Mouse (Mus musculus): Measurements from ENCODE around the gene Glrx5. TPM values are rescaled to one million over a fixed set of nuclear protein-coding genes. Genes with fewer than 3 reads are reported as not detected.

The Glrx5 gene
- 200 and 208 TPM in 2 replicates for polyA plus RNA-seq (2014; fragmentation: Nextera tagmentation; extraction: Ambion mirVana)

DNA sequence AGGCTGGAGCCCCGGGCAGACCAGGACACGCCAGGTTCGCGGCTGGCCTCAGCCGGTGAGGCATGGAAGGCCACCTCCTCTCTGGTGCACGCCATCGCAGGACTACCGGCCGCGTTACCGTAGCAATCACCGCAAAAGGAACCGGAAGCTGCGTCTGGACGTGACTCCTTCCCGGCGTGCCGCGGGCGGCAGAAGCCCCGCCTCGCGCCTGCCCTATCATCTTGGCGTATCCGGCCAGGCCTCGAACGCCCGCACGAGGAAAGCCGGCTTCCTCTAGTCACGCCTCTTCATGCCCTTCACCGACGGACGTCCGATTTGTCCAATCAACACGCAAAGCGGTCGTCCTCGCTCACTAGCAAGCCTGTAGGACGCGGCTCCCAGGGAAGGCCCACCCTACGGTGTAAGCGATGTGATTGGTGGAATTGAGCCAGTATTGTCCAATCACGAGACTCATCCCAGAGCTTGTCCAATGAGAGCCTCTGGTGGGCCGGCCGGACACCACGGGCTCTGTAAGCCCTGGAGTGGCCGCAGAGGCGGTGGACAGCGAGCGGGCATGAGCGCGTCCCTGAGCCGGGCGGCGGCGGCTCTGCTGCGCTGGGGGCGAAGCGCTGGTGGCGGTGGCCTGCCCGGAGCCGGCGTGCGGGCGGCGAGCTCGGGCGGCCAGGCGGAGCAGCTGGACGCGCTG, at the start of gene Glrx5:
Glrx5 (plus strand) TSS at position 542 of the 685 bp plus-strand sequence.
- Histone ChIP-seq H3K27me3 (ENCODE audit: control insufficient read depth, insufficient read depth, low read length) (no peaks in the 10 kb centered on the region), H3K27ac (replicated peaks in 1 of 2; ENCODE audit: control insufficient read depth in 1 of 2, insufficient read depth in 1 of 2, low read depth in 2 of 2, low read length in 2 of 2) (peak within 1 kb of the TSS; percentile 44 to 73)
- WGBS: under 1% methylated on average over 72 of the region's 72 CpGs

DNA sequence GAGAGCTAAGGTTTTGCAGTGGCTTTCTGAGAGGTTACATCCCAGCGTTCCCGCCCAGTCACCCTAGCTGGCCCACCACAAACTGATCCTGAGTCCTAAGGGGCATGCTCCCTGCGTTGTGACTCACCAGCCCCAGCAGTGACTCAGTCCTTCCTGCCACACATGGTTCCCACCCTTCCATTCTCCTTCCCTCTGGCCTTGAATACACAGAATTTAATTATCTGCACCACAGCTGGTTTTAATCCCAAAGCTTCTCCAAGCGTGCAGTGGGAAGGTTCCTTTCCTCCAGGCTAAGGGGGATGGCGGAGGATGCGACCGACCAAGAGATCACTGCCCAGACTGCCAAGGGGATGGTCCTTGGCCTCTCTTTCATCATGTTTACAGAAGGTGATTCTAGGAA, 49.0 kb upstream of the Glrx5 start:
- H3K4me1 ChIP-seq (ENCODE audit: control insufficient read depth in 2 of 2, insufficient read depth in 2 of 2, low read length in 2 of 2): peaks cover 13 to 15% of the 10 kb centered on the region in 2 experiments
- H3K9ac ChIP-seq (ENCODE audit: low read length): no peak overlapping the region
- 0 out of 2 replicates have a peak, but pooled peaks cover 3% of the 10 kb centered on the region for H3K9me3 ChIP-seq (ENCODE audit: control insufficient read depth, low read length)
- H3K36me3 ChIP-seq (ENCODE audit: control insufficient read depth, insufficient read depth, low read length): no peaks in the 10 kb centered on the region
- WGBS: 57% methylated on average over 7 of the region's 7 CpGs
- H3K4me3 ChIP-seq (ENCODE audit: control insufficient read depth in 1 of 2, insufficient read depth in 1 of 2, low read depth in 1 of 2, low read length in 2 of 2): no peak overlapping the region
- no peaks in the 10 kb centered on the region for H3K27me3 ChIP-seq (ENCODE audit: control insufficient read depth, insufficient read depth, low read length)
- no peak overlapping the region for H3K27ac ChIP-seq (replicated peaks in 1 of 2; ENCODE audit: control insufficient read depth in 1 of 2, insufficient read depth in 1 of 2, low read depth in 2 of 2, low read length in 2 of 2)
- H3K4me2 ChIP-seq (ENCODE audit: low read length): no peak overlapping the region
- ATAC-seq (ENCODE audit: insufficient number of reproducible peaks, insufficient read depth, low FRiP score, low read depth): no peak

More for the DNA sequence above, at the start of gene Glrx5:
- peak; percentile 99 for ATAC-seq (ENCODE audit: insufficient number of reproducible peaks, insufficient read depth, low FRiP score, low read depth)
- H3K36me3 ChIP-seq (ENCODE audit: control insufficient read depth, insufficient read depth, low read length): peaks cover 19% of the 10 kb centered on the region
- no peaks in the 10 kb centered on the region for H3K9me3 ChIP-seq (ENCODE audit: control insufficient read depth, low read length)
- H3K4me2 ChIP-seq (ENCODE audit: low read length): peak within 1 kb of the TSS; percentile 98
- peak within 1 kb of the TSS; percentile 87 for H3K9ac ChIP-seq (ENCODE audit: low read length)
- peaks cover 18 to 31% of the 10 kb centered on the region in 2 experiments for H3K4me1 ChIP-seq (ENCODE audit: control insufficient read depth in 2 of 2, insufficient read depth in 2 of 2, low read length in 2 of 2)
- peak within 1 kb of the TSS; percentile 68 to 88 for H3K4me3 ChIP-seq (ENCODE audit: control insufficient read depth in 1 of 2, insufficient read depth in 1 of 2, low read depth in 1 of 2, low read length in 2 of 2)

DNA sequence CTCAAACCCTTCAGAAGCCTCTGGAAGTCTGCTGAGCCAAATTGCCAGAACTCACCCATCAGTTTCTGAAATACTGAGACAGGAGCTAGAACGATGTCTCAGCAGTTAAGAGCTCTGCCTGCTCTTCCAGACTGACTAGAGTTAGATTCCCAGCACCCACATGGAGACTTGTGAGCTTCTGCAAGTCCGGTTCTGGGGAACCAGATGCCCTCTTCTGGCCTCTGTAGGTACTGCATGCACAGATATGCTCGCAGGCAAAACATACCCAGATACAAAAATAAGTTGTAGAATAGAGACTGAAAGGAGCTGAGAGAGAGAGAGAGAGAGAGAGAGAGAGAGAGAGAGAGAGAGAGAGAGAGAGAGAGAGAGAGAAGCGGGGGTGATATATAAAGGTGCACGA, 47.4 kb upstream of the Glrx5 start:
- Histone ChIP-seq H3K9me3 (ENCODE audit: control insufficient read depth, low read length) (0 out of 2 replicates have a peak, but pooled peaks cover 3% of the 10 kb centered on the region), H3K4me3 (ENCODE audit: control insufficient read depth in 1 of 2, insufficient read depth in 1 of 2, low read depth in 1 of 2, low read length in 2 of 2) (no peak overlapping the region), H3K4me1 (ENCODE audit: control insufficient read depth in 2 of 2, insufficient read depth in 2 of 2, low read length in 2 of 2) (0 out of 4 replicates have a peak, but pooled peaks cover 2 to 7% of the 10 kb centered on the region in 2 experiments), H3K4me2 (ENCODE audit: low read length) (no peak overlapping the region), H3K27me3 (ENCODE audit: control insufficient read depth, insufficient read depth, low read length) (no peaks in the 10 kb centered on the region), H3K9ac (ENCODE audit: low read length) (no peak overlapping the region), H3K27ac (replicated peaks in 1 of 2; ENCODE audit: control insufficient read depth in 1 of 2, insufficient read depth in 1 of 2, low read depth in 2 of 2, low read length in 2 of 2) (no peak overlapping the region), H3K36me3 (ENCODE audit: control insufficient read depth, insufficient read depth, low read length) (no peaks in the 10 kb centered on the region)
- 76% methylated on average over 5 of the region's 5 CpGs for WGBS
- no peak for ATAC-seq (ENCODE audit: insufficient number of reproducible peaks, insufficient read depth, low FRiP score, low read depth)

DNA sequence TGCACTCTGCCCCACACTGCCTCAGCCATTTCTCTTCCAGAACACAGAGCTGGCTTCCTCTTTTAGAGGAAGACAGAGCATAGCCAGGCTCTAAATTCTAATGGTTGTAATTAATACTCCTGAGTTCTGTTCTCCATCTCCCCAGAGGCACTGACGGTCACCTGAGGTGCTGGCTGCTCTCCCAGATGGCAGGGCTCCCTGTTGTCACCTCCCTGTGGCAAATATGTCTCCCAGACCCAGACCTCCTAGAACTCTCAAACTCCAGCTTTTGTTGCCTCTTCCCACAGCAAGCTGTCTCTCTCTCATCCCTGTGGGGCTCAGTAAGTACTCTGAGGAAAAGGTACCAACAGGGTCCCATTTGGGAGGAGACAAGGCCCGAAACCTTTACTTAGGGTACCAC, 46.5 kb upstream of the Glrx5 start:
- no peak overlapping the region for H3K9ac ChIP-seq (ENCODE audit: low read length)
- H3K4me1 ChIP-seq (ENCODE audit: control insufficient read depth in 2 of 2, insufficient read depth in 2 of 2, low read length in 2 of 2): 0 out of 4 replicates have a peak, but pooled peaks cover 2 to 7% of the 10 kb centered on the region in 2 experiments
- ATAC-seq (ENCODE audit: insufficient number of reproducible peaks, insufficient read depth, low FRiP score, low read depth): no peak
- 0 out of 2 replicates have a peak, but pooled peaks cover 3% of the 10 kb centered on the region for H3K9me3 ChIP-seq (ENCODE audit: control insufficient read depth, low read length)
- H3K4me2 ChIP-seq (ENCODE audit: low read length): no peak overlapping the region
- H3K4me3 ChIP-seq (ENCODE audit: control insufficient read depth in 1 of 2, insufficient read depth in 1 of 2, low read depth in 1 of 2, low read length in 2 of 2): no peak overlapping the region
- H3K27ac ChIP-seq (replicated peaks in 1 of 2; ENCODE audit: control insufficient read depth in 1 of 2, insufficient read depth in 1 of 2, low read depth in 2 of 2, low read length in 2 of 2): no peak overlapping the region
- WGBS: 70% methylated on average over 2 of the region's 2 CpGs
- no peaks in the 10 kb centered on the region for H3K27me3 ChIP-seq (ENCODE audit: control insufficient read depth, insufficient read depth, low read length)
- H3K36me3 ChIP-seq (ENCODE audit: control insufficient read depth, insufficient read depth, low read length): no peaks in the 10 kb centered on the region

DNA sequence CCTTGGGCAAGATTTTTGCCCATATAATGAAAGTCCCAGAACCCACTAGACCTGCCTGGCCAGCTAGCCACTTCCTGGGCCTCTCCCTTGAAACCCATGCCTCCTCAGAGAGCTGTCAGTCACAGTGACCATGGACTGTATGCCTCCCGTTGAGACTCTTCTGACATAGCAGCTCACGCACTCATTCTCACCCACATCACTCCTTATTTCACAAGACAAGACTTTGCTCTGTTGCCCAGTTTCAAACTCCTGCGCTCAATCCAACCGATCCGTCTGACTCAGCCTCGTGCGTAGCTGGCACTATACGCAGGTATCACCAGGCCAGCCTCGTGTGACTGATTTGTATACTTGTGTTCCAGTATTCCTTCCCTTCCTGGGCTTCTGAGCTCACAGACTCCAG, 45.7 kb upstream of the Glrx5 start:
- Histone ChIP-seq H3K9me3 (ENCODE audit: control insufficient read depth, low read length) (0 out of 2 replicates have a peak, but pooled peaks cover 3% of the 10 kb centered on the region), H3K9ac (ENCODE audit: low read length) (no peak overlapping the region), H3K4me3 (ENCODE audit: control insufficient read depth in 1 of 2, insufficient read depth in 1 of 2, low read depth in 1 of 2, low read length in 2 of 2) (no peak overlapping the region), H3K4me2 (ENCODE audit: low read length) (no peak overlapping the region), H3K27ac (replicated peaks in 1 of 2; ENCODE audit: control insufficient read depth in 1 of 2, insufficient read depth in 1 of 2, low read depth in 2 of 2, low read length in 2 of 2) (no peak overlapping the region), H3K4me1 (ENCODE audit: control insufficient read depth in 2 of 2, insufficient read depth in 2 of 2, low read length in 2 of 2) (0 out of 4 replicates have a peak, but pooled peaks cover 2 to 7% of the 10 kb centered on the region in 2 experiments), H3K36me3 (ENCODE audit: control insufficient read depth, insufficient read depth, low read length) (no peaks in the 10 kb centered on the region), H3K27me3 (ENCODE audit: control insufficient read depth, insufficient read depth, low read length) (no peaks in the 10 kb centered on the region)
- 89% methylated on average over 9 of the region's 9 CpGs for whole genome bisulfite sequencing
- ATAC-seq (ENCODE audit: insufficient number of reproducible peaks, insufficient read depth, low FRiP score, low read depth): no peak

DNA sequence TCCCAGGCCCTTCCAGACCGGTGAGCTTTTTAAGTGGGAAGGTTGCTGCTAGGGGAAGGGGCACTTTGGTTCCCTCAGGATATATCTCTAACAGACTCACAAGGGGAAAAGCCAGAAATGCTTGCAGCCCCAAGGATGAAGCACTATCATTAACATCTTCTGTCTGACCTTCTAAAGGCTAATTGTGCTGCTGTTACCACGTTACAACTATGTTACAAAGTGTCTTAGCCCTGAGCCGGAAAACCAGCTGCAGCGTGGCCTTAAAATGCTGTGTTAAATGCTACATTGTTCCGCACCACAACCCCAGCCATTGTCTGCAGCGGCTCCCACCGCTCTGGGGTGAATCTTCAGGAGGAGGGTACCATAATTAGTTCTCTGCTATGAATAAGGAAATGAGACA, 44.6 kb upstream of the Glrx5 start:
- WGBS: 80% methylated on average over 7 of the region's 7 CpGs
- H3K9ac ChIP-seq (ENCODE audit: low read length): no peak overlapping the region
- no peak overlapping the region for H3K4me3 ChIP-seq (ENCODE audit: control insufficient read depth in 1 of 2, insufficient read depth in 1 of 2, low read depth in 1 of 2, low read length in 2 of 2)
- ATAC-seq (ENCODE audit: insufficient number of reproducible peaks, insufficient read depth, low FRiP score, low read depth): no peak
- no peaks in the 10 kb centered on the region for H3K27me3 ChIP-seq (ENCODE audit: control insufficient read depth, insufficient read depth, low read length)
- no peak overlapping the region for H3K27ac ChIP-seq (replicated peaks in 1 of 2; ENCODE audit: control insufficient read depth in 1 of 2, insufficient read depth in 1 of 2, low read depth in 2 of 2, low read length in 2 of 2)
- H3K9me3 ChIP-seq (ENCODE audit: control insufficient read depth, low read length): 0 out of 2 replicates have a peak, but pooled peaks cover 3% of the 10 kb centered on the region
- no peaks in the 10 kb centered on the region for H3K36me3 ChIP-seq (ENCODE audit: control insufficient read depth, insufficient read depth, low read length)
- H3K4me2 ChIP-seq (ENCODE audit: low read length): no peak overlapping the region
- 0 out of 4 replicates have a peak, but pooled peaks cover 2 to 7% of the 10 kb centered on the region in 2 experiments for H3K4me1 ChIP-seq (ENCODE audit: control insufficient read depth in 2 of 2, insufficient read depth in 2 of 2, low read length in 2 of 2)

DNA sequence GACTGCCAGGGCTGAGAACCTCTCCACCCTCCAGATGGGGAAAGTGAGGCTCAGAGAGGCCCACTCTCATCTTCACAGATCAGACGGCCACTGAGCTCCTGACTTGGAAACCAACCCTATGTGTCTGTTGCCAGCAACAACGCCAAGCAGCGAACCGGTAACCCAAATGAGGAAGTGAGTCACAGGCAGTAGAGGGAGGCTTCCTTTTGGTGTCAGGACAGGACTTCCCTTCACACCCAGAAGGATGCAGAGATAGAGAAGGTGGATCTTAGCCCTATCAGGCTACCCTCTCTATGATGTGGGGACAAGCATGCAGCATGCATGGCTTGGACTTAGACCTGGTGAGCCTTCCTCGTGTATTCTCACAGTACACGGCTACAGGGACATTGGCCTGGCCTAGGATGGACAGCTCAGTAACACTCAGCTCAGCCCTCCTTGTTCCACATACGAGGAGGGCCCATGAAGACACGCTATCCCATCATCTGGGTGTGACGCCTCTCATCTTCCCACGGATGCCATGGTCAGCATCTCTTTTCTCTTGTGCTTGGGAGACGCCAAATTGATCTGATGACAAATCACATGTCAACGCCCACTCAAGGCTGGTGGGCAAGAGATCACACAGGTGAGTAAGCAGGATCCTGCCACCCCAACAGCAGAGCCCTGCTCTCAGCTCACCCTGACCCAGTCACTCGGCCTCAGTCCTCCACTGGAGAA, 41.6 kb upstream of the Glrx5 start:
- H3K4me3 ChIP-seq (ENCODE audit: control insufficient read depth in 1 of 2, insufficient read depth in 1 of 2, low read depth in 1 of 2, low read length in 2 of 2): no peak overlapping the region
- 0 out of 4 replicates have a peak, but pooled peaks cover 2 to 7% of the 10 kb centered on the region in 2 experiments for H3K4me1 ChIP-seq (ENCODE audit: control insufficient read depth in 2 of 2, insufficient read depth in 2 of 2, low read length in 2 of 2)
- H3K4me2 ChIP-seq (ENCODE audit: low read length): no peak overlapping the region
- no peak for ATAC-seq (ENCODE audit: insufficient number of reproducible peaks, insufficient read depth, low FRiP score, low read depth)
- H3K36me3 ChIP-seq (ENCODE audit: control insufficient read depth, insufficient read depth, low read length): no peaks in the 10 kb centered on the region
- H3K9ac ChIP-seq (ENCODE audit: low read length): no peak overlapping the region
- WGBS: 78% methylated on average over 13 of the region's 13 CpGs
- H3K27ac ChIP-seq (replicated peaks in 1 of 2; ENCODE audit: control insufficient read depth in 1 of 2, insufficient read depth in 1 of 2, low read depth in 2 of 2, low read length in 2 of 2): no peak overlapping the region
- no peaks in the 10 kb centered on the region for H3K27me3 ChIP-seq (ENCODE audit: control insufficient read depth, insufficient read depth, low read length)
- no peaks in the 10 kb centered on the region for H3K9me3 ChIP-seq (ENCODE audit: control insufficient read depth, low read length)
